Mouse (Mus musculus) C2C12 (cell line): ENCODE data around the gene Mtfr2.

Experiments
- CEBPB ChIP-seq: IDR thresholded peaks from one replicate; pipeline ENCODE4 v1.6.1; 2011; ENCODE audit warnings: low read depth, mild to moderate bottlenecking, control low read depth, moderate library complexity
- CTCF ChIP-seq: IDR thresholded peaks from one replicate; pipeline ENCODE4 v1.5.1; 2011; ENCODE audit not compliant: control insufficient read depth, insufficient read depth, insufficient read length
- FOSL1 ChIP-seq: IDR thresholded peaks from one replicate; pipeline ENCODE4 v1.8.0; 2011; ENCODE audit warnings: mild to moderate bottlenecking, low read length; ENCODE audit not compliant: poor library complexity, insufficient read depth, severe bottlenecking
- MAX ChIP-seq: IDR thresholded peaks from one replicate; pipeline ENCODE4 v1.6.1; 2011; ENCODE audit warnings: mild to moderate bottlenecking, control low read depth
- MYOD1 ChIP-seq: IDR thresholded peaks from one replicate; pipeline ENCODE4 v1.6.1; 2011; ENCODE audit warnings: low read depth; ENCODE audit not compliant: control insufficient read depth, insufficient read length
- MYOG ChIP-seq: IDR thresholded peaks from one replicate; pipeline ENCODE4 v1.6.1; 2011; ENCODE audit not compliant: control insufficient read depth, insufficient read length; ENCODE audit errors: extremely low read depth
- USF1 ChIP-seq: IDR thresholded peaks from one replicate; pipeline ENCODE4 v1.6.1; 2011; ENCODE audit warnings: low read depth, mild to moderate bottlenecking, control low read depth, moderate library complexity

DNA sequence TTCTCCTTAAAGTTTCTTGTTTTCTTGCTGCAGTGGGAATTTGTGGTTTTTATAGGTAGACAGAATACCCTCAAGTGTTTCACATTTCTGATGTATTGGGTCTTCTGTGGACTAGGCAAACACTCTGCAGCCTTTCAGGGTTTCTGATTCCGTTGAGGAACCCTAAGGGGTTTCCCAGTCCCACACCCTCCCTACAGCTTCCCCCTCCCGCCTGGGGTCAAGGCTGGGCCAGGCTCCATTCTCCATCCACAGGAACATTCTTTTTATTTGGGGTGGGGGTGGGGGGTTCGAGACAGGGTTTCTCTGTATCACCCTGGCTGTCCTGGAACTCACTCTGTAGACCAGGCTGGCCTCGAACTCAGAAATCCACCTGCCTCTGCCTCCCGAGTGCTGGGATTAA is 48.5 kb upstream of the Mtfr2 start:
- no peak for TF ChIP-seq CTCF
- TF ChIP-seq CEBPB = no peak
- TF ChIP-seq MYOG = no peak
- no peak for TF ChIP-seq USF1
- no peak for TF ChIP-seq MYOD1
- no peak for TF ChIP-seq FOSL1
- TF ChIP-seq MAX = no peak
